Mouse (Mus musculus): ENCODE data around the gene Mcam.

The Mcam gene

DNA sequence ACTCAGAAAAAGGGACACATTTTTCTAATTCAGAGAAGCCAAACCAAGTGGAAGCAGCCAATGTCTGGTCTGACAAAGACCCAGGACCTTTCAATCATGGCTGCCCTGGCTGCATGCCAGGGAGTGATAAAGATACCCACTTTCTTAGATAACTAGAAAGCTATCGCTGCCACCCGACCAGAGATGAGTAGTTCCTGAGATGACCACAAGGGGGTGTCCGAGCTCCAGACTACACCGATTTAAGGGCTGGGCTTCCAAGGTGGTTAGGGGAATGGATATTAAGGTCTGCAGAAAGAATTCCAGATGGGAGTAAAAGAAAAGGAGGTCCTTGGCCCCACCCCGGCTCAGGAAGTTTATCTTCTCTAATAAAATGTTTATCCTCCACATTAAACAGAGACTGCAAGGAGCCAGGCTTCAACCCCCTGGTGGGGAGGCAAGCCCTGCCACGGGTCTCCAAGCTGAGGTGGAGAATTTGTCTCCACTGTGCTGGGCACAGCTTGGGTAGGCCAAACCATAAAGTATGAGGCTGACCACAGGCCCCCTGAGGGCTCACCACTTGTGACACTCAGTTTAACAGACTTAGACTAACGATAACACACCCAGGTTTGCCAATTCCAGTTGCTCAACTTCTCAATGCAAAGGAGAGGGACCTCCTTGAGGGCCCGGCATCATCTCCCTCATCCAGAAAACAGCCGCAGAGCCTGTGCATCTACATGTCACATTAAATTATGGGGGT, 24.7 kb upstream of the Mcam start:
- DNase-seq = peak; percentile 91

DNA sequence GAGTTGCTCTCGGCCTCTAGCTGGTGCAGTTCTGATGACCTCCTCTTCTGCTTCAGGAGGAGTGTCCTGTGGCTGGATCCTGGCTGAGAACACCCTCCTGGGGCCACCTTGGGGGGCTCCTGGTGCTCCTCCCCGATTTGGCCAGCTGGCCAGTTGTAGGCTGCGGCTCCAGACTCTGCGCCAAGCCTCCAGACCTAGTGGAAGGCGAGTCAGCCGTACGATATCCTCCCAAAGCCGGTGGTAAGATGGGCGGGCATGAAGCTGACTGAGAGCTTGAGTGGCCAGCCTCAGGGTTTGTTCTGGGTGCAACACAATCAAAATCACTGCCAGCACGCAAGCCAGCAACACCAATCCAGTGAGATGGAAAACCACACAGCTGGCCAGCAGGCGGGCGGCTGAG, 22.4 kb upstream of the Mcam start:
- DNase-seq = peak; percentile 39

DNA sequence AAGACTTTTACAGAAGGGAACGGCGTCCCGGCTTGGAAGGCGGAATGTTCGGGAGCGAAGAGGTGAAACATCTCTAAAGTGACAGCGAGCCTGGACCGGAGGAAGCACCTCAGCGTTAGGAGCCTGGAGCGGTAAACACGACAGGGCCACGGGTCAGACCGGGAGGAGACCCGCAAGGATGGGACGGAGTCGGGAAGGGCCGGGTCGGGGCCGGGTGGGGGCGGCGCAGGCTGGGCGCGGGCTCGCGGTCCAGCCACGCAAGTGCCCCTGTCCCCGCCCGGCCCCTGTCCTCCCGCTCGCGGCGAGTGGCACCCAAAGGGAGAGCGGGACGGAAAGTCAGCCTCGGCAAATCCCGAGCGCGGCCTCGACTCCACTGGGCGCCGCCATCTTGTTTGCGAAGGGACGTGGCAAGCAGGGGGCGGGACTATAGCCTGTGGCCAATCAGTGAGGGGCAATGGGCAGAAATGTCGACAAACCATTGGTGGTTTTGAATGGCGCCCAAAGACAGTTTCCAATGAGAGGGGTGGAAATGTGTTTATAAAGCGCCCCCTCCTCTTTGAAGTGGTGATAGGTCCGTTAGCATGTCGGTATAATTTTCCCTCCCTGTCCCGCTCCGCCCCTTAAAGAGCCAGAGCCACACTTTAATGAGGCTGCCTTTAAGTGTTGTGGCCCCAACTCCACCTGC, 21.0 kb upstream of the Mcam start, which contains the start of the genes Gm49380 and Rnf26:
TSS of gene Gm49380 (minus strand) at position 396 of the 685 bp plus-strand sequence.
TSS of gene Rnf26 (minus strand) at position 413 of the 685 bp plus-strand sequence.
- peak; percentile 99 for DNase-seq

DNA sequence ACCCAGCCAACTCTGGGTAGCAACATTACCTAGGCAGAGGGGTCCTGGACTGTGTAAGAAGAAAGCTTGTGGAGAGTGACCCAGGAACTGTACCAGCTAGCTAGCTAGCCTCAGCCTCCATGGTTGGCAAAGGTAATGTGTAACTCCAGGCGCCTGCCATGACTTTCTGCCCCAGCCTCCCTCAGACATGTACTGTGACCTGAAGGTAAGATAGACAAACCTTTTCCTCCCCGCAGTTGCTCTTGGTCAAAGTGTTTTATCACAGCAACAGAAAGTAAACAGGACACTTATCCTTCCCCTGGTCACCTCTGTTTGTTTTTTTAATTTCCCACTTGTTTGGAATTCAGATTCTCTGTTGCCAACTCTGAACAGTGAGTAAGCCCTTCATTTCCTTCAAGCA, 19.8 kb upstream of the Mcam start:
- peak; percentile 45 for DNase-seq

DNA sequence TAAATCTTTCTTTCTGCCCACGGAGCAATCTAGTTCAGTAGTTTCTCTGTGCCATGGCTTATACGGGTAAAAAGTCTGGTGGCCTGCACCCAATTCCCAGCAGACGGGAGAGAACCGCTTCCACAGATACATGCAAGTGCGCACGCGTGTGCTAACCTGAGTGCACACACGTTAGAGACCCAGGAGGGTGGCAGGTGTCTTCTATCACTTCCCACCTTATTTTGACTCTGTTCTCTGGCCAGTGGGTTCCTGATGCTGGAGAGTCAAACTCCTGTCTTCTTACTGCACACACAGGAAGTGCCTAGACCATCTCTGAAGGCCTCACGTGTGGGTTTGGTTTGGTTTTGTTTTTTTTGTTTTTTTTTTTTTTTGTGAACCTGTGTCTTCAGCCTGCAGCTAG, 18.7 kb upstream of the Mcam start:
- DNase-seq = no peak

DNA sequence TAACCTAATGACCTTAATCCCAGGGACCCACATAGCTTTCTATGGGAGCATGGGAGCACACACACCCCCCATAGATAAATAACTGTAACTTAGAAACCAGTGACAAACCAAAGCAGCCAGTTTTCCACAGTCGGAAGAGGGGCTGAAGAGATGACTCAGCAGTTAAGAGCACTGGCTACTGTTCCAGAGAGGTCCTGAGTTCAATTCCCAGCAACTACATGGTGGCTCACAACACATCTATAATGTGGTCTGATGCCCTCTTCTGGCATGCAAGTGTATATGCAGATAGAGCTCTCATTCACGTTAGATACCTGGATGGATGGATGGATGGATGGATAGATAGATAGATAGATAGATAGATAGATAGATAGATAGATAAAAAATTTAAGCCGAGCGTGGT, 18.1 kb upstream of the Mcam start:
- DNase-seq = no peak

DNA sequence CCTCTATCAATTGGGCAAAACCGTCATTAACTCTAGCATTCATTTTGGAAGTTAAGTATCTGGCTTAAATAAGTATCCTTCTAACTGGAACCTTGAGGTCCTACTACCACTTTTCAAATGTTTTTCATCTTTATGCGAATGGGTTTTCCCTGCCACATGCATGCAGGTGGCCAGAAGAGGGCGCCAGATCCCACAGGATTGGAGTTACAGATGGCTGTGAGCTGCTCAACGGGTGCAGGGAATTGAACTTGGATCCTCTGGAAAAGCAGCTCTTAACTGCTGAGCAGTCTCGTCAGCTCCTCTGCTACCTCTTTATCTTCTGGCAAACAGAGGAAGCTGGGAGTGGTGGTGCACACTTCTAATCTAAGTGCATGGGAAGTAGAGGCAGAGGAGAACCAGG, 15.3 kb upstream of the Mcam start:
- no peak for DNase-seq

DNA sequence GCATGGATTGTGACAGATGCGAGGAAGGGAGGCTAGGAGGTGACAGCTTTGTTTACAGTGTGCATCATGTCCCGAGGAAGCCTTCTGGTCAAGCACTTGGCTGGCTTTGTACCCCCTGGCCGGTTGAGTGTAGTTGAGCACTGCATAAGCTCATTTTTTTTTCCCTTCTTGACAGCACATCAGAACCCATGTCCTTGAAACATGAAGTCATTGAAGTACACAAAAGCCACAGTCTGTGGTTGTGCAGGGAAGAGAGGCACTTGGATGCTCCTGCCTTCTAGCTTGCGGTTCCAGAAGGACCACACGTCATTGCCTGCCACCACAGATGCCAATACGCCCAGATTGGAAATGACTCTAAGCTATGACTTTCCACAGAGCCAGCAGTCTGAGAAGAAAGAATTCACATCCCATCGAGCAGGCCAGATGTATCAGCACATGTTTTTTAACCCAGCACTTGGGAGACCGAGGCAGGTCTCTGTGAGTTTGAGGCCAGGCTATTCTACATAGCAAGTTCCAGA, 14.3 kb upstream of the Mcam start:
- no peak for DNase-seq

DNA sequence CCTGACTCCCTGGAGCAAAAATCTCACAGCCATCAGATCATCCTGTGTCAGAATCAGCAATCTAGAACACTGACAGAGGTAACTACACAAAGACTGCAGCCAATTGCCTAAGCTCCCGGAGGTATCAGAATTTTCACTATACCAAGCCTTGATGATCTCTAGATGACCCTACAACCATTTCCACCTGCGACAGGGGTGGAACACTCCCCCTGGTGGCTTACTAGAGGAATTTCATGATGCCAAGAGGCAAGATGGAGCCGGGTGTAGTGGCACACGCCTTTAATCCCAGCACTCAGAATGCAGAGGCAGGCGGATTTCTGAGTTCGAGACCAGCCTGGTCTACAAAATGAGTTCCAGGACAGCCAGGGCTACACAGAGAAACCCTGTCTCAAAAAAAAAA, 10.0 kb upstream of the Mcam start:
- DNase-seq = no peak

DNA sequence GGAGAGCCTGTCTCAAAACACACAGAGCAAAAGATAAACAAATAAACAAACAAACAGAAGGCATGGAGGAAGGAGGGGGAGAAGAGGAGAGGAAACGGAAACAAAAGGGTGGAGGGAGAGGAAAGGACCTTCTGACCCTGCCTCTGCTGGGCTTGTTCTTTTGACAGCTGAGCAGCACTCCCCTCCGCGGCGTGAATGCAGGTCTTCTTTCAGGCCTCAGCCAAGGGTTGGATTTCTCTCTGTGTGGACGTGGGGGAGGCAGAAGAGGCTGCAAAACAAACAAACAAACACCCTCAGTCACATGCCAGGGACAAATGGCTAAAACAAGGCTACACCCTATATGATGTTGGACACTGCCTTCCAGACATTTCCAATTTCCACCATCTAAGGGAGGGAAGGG, 9.2 kb upstream of the Mcam start:
- no peak for DNase-seq

DNA sequence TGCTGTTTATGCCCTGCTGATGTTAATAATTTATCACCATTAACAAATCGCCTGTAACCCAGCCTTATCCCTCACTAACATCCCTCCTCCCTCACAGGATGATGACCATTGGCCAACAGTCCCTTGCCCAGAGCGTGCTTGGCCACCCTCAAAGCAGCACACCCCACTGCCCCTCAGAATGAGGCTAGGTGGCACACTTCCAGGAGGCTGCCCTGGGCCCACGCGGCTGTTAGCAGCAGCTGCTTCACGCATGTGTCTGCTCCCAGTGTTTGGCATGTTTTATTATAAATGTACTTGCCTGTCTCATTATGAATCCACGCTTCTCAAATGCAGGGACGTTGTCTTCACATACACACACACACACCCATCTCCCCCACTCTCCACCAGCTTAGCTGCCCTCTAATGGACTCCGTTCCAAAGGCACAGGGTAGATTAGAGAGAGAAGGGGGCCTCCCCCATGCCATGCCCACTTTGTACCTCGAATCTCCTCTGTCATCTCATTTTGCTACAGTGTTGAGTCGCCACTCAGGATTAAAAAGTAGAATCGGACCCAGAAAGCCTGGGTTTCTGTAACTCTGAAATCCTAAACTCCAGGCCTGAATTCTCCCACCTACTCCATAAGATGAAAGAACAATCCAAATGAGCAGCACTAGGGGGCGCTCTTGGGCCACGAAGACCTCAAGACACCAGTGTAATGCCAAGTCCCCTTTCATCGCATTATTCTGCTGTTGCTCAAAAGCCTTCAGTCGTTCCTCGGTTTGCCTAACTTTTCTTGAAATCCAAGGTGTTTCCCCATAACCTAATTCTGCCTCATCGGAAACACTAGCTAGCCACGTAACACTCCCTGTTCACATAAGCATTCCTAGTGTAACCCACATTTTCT, 8.5 kb upstream of the Mcam start:
- peak; percentile 94 for DNase-seq

DNA sequence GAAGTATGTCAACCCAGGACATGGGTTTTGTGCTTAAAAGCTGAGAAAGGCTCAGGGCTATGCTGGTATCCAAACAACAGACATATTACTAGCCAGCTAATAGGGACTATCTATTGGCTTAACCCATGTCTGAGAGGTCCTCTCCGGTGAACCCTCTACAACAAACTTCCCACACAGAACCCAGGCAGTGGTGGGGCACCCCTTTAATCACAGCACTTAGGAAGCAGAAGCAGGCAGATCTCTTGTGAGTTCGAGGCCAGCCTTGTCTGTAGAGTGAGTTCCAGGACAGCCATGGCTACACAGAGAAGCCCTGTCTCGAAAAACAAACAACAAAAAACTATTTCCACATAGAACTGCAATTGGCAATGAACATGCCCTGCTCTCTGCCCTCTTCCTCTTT, 7.5 kb upstream of the Mcam start:
- no peak for DNase-seq

DNA sequence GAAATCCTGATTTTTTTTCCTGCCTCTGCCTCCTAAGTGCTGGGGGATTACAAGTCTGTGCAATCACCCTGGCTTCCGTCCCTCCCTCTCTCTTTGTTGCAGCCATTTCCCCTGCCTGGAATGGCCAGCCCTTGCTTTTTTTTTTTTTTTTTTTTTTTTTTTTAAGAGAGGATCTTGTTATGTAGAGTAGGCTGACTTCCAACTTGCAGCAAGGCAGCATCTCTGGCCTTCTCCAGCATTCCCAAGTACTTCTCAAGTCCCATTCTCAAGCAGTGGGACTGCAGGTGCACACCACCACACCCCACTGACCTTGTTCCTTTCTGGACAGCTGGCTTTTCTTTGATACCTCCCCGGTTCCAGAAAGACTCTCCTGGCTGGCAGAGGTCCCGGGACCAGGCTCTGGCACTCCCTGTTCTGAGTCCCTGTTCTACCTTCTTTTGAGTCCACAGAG, 6.9 kb upstream of the Mcam start:
- DNase-seq = no peak

DNA sequence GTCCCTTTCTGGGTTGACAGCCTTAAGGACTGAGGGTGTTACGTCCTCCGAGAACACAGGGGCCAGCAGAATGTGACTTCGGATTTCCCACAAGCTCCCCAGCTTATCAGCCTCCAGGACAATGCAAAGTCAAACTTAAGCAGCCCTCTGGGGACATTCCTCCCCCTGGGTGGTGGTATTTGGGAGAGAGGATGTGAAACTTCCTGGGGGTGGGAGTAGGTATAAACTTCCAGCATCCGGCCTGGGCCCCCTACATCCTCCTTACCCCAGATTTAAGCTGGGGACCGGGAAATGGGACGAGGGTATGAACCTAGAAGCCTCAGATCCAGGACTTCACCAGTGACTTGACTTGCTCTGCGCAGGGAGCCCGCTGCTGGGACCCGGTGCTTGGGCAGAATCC, 4.6 kb upstream of the Mcam start:
- no peak for DNase-seq

DNA sequence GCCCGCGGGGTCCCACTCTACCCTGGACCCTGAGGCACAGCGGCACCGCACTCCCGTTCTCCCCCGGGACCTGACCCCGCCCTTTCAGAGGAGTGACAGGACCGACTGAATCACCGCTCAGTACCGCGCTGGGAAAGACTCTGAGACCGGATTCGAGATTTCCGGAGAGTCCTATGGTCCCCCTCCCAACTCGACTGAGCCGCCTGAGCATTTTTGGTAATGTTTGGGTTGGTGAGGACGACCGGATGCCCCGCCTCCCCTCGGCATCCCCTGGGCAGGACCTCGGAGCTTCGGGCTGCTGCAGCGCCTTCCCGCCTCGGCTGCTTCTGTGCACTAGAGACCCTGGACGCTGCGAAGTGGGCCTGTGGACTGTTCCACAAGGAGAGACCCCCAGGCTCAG, 4.2 kb upstream of the Mcam start:
- peak; percentile 61 for DNase-seq

DNA sequence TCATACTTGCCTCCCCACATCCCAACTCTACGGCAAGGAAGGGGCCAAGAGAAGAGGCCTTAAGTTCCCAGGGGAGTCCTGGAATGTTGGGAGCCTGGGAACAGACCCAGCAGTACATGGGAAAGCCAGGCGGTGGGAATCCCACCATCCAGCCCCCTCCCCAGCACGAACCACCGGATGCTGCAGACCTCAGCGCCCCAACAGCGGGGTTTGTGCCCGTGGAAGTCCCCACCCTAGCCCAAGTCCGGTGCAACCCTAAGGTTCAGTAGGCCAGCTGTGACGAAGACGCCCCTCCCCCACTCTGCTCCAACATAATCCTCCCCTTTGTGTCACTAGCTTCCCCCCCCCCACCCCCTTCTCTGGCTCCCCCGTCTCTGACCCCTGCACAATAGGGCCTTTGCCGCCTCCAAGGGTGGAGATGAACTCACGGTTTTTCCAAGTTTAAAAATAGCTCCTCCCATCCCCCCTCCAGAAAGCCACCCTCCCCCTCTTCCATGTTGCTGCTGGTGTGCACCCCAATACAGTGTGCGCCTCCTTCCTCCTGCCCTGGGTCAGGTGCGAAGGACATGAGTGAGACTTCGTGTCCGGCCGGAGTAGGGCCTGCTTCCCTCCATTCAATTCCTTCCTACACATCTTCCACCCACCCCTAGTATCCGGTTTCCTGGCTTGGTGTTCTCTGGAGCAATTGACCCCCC, 3.5 kb upstream of the Mcam start:
- DNase-seq = peak; percentile 58

DNA sequence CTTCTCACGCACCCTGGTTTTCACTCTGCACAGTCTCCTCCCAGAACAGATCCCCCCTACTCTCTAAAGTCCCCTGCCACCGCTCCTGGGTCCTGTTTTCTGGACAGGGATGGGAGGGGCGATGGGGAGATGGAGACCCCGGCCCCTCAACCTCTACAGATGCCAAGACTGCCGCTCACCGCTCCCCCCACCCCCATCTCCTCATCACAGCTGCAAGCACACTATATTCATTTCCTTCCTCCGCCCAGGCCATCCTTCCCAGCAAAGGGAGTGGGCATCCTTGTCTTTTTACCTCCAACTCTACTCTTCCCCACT, 3.0 kb upstream of the Mcam start:
- peak; percentile 42 for DNase-seq

DNA sequence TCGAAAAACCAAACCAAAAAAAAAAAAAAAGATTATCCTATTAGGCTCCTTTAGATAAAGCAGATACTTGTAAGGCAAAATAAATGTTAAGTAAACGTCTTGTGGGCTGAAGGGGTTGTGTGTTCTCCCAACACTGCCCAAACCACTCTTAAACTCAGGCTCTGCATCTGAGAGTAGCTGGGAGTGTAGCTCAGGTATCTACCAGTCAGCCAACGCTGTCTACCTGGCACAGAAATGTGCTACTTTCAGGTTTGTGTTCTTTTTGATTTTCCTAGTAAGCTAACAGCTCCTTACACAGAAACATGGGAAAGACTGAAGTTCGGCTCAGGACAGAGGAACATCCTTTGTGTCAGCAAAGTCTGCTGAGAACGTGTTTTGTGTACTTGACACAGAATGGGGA, 2.1 kb upstream of the Mcam start:
- no peak for DNase-seq

DNA sequence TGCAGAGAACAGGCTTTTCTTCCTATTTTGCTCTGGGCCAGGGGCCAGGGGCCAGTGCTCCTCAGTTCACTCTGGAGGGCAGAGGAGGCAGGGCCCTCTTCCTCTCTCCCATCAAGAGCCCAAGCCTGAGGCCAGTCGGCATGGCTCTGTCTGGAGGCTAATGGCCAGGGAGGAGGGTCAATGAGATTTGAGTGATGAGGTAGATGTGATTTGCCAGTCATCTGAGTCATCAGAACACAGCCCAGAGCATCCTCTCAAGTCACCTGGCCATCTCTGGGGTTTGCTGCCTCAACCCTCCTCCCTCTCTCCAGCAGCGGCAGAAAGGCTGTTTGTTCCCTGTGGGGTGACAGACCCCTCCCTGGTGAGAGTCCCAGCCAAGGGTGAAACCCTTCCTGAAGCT, 982 bp upstream of the Mcam start:
- DNase-seq = peak; percentile 55

DNA sequence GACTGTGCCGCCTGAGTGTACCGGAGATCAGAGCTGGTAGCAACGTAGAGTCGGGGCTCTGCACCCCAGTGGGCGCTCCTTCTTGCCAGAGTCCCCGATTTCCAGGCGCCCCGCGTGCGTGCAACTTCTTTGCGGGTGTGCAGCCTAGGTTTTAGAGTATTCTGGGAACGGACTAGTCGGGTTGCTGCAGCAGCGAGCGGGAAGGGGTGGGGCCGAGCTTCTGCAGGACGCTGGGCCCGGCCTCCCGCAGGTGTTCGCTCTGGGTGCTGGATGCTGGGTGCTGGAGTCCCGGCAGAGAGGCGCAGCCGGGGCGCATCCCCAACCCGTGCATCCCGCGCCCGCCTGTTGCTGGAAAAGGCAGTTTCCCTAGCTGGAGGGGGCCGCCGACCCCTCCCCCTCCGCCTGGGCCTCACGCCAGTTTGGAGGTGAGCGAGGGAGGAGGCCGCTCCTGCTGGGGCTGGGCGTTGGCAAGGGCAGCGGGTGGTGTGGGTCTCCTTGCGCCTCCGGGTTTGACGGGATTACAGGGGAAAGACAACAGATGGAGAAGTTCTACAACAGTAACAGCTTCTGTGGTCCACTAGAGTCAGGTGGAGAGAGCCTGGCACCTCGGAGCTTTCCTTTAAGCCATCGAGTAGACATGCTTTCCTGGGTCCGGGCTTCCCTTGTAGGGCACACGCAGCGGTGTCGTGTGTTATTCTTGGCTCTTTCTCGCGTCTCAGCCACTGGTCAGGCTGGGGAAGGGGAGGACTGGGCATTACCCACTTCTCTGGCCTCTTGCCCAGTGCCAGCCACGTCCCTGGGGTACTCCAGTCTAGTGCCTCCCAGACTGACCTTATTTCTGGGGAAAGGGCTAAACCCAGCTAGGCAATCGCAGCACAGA, 822 bp downstream of the Mcam start:
- peak; percentile 79 for DNase-seq

DNA sequence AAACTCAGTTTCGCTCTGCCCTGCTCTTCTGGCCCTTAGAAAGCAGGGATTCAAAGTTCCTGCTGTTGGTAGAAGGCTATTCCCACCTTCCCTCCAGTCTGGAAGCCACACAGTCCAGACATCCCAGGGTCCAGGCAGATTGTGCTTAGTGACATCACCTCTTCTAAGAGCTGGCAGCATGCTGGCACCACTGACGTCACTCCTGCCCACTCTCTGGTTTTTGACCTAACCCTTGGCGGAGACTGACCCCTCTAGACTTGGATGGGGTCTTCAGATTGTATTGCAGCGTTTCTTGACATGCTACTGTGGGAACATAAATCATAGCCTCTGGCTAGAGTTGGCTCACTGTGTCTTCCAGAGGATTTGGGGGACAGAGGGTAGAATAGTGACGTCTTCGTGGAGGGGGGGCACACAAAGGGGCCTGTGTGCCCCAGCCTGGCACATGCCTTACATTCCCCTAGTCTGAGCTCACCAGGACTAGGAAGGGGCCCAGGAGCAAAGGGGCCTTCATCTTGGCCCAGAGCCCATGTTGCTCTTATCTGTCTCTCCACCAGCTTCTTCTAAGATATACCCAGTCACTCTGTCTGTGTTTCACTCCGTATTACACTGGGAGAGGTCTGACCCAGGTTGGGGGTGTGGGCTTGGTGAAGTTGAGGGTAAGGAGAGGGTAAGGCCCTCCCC, 1.6 kb downstream of the Mcam start:
- peak; percentile 79 for DNase-seq
